Mouse (Mus musculus): Measurements from ENCODE around the gene Ndrg4.
"Not testable (repeated sequence)": the region's sequence is repeated elsewhere in the genome, so short reads cannot be mapped to it uniquely, and the experiment has no call there.

Ndrg4 gene

GRCm38 (mm10) chr8:95676631-95677030, at the start of gene Ndrg4:
Gene Ndrg4, plus strand, starts transcription at chr8:95676980.
- DNase-seq: no peak

DNA sequence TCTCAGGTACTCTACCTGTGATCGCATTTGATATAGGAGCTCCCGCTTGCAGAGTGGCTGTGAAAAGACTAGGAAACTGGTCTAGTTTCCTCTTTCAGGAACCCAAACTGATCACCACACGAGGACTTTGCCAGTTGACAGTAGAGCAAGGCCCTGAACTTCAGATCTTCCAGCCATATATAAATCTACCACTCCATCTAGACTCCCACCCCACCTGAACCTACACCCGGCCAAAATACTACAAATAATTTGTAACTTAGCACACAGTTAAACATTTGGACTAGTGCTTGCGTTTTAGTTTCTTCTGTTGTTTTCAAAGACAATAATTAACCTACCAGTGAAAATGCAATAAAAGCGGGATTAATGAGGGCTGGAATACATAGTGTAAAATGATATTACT, 43.9 kb upstream of the Ndrg4 start:
- DNase-seq: no peak

DNA sequence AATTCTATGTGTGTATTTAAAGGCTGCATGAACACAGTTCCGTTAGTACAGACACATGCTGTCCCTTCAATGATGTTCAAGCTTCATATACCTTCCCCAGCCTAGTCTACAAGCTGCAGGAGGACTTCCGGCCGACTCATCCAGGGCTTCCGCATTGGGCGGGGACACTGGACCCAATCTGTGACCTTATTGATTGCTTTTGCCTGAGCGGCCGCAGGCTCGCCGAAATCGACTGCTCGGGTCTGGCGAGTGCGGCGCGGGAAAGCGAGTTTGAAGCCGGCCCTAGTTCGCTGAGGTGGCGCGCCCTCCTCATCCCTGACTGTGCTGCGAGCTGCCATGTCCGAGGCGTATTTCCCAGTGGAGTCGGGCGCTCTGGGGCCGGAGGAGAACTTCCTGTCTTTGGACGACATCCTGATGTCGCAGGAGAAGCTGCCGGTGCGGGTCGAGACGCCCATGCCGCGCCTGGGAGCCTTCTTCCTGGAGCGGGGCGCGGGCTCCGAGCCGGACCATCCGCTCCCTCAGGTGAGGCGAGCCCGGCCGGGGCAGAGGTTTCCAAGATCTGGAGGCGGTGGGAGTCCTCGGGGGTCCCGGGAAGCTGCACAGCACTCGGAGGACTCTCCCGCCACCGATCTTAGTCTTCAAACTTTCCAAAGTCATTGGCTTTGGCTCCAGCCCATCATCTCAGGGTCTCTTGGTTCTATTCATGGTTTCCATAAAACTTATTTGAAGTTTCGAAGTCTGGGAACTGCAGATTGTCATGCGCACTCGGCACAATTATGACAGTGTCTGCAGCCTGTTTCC, 43.3 kb upstream of the Ndrg4 start, which contains the start of gene Gins3:
Gene Gins3 (plus strand): TSS at position 192 of the 801 bp plus-strand sequence.
- peak; percentile 93 to 95 for DNase-seq

GRCm38 (mm10) chr8:95634063-95634340, 42.8 kb upstream of the Ndrg4 start:
- peak in 1 of 2 experiments; percentile 4 for DNase-seq

- DNase-seq: no peak
These were observed 31.8 kb upstream of the Ndrg4 start for GRCm38 (mm10) chr8:95644942-95645341.

DNA sequence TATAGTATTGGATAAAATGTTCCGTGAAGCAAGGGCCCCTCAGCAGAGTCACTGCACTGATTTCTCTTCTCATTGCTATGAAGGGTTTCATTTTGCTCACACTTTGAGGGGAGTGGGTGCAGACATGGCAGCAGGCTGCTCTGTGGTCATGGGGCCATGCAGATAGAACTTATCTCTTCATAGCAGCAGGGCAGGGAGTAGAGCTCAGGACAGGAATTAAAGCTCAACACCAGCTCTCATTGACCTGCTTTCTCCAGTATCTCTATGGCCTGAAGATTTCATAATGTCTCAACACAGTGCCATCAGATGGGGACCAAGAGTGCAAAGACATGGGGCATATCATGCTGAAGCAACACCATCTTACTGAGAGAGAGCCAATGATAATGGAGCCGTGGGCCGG, 28.5 kb upstream of the Ndrg4 start:
- no peak for DNase-seq

DNA sequence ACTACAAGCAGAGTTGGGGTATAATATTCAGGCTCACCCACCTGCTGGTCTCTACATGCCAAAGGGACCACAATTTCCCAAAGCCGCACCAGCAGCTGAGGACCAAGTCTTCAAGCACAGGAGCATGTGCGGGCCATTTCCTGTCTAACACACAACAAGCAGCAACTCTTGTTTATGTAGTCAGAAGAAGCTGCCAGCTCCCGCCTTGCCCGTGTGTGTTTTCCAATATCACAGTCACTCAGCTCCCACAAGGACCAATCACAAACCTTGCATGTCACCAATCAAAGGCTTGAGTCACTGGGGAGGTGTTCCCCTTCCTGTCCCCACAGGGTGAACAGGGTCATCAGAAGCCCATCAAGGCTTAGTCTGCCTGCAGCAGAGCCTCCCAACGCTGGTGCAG, 23.4 kb upstream of the Ndrg4 start:
- DNase-seq: no peak

- no peak for DNase-seq
These were observed 20.9 kb upstream of the Ndrg4 start for GRCm38 (mm10) chr8:95655831-95656230.

DNA sequence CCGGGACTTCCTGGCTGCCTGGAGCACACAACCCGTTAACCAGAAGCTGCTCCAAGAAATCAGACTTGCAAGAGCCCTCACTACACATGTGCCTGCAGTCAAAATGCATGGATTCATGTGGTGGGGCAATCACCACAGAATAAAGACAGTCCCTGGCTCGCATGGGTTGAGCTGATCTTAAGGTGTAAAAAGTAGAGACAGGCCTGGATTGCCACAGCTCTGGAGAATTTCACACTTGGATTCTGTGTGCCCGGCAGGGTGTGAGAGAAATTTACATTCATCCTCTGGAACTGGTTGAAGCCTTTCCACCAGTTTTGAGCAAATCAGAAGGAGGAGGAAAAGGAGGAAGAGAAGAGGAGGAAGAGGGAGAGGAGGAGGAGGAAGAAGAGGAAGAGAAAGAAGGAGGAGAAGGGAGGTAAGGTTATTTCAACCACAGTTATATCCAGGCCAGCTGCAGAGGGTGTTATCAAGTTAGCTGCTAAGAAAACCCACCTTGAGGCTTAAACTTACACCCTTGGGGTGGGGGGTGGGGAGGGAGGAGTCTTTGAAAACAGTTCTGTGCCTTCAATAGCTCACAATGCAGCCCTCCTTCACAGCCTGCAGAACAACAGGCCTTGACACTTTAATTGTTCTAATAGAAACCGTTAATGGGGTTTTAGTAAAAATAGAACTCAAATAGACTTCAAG, 20.3 kb upstream of the Ndrg4 start:
- no peak for DNase-seq

DNA sequence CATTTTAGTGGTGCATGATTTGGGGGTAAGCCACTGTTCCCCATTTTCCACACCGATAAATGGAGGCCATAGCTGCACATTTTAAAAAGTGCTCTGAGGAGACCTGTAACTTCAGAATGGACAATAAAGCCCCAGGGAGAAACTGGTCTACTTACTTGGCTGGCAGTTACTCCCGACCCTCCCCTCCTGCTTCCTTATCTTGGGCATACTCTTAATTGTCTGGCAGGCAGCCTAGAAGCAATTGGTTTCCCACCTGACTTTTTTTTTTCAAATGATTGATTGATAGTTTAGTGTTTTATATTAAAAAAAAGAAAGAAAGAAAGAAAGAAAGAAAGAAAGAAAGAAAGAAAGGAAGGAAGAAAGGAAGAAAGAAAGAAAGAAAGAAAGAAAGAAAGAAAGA, 19.3 kb upstream of the Ndrg4 start:
- no peak for DNase-seq

- DNase-seq: no peak
These were observed 16.4 kb upstream of the Ndrg4 start for GRCm38 (mm10) chr8:95660334-95660882.

- DNase-seq: no peak
These were observed 15.7 kb upstream of the Ndrg4 start for GRCm38 (mm10) chr8:95661085-95661484.

GRCm38 (mm10) chr8:95661575-95661974, 15.2 kb upstream of the Ndrg4 start:
- no peak for DNase-seq

- DNase-seq: no peak
These were observed 13.7 kb upstream of the Ndrg4 start for GRCm38 (mm10) chr8:95662885-95663598.

- DNase-seq: no peak
These were observed 13.2 kb upstream of the Ndrg4 start for GRCm38 (mm10) chr8:95663599-95663949.

DNA sequence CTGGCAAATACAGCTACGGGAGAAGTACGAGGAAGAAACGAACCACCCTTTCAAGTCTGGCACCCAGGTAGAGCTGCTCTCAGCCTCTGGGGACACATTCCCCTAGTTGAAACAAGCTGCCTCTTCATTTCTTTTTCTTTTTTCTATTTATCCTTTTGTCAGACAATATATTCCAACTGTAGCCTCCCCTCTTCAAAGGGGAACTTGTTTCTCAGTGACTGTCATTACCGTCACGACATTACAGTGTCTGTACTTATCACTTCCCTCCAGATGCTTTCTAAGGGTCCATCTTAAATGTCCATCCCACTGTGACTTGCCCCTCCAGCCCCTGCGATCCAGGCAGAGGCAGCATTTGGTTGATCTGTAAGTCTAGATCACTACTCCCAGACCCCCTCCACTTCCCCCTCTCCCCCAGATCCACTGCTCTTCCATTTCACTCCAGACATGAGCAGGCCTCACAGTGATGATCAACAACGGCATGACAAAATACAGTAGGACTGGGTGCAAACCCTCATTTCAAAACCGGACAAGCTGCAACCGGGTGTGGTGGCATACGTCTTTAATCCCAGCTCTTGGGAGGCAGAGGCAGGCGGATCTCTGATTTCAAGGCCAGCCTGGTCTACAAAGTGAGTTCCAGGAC, 10.8 kb upstream of the Ndrg4 start:
- not testable (repeated sequence) for DNase-seq

- DNase-seq: no peak
These were observed 8.4 kb upstream of the Ndrg4 start for GRCm38 (mm10) chr8:95668163-95668958.

- no peak for DNase-seq
These were observed 6.8 kb upstream of the Ndrg4 start for GRCm38 (mm10) chr8:95669967-95670366.

GRCm38 (mm10) chr8:95671861-95672260, 4.9 kb upstream of the Ndrg4 start:
- no peak for DNase-seq

DNA sequence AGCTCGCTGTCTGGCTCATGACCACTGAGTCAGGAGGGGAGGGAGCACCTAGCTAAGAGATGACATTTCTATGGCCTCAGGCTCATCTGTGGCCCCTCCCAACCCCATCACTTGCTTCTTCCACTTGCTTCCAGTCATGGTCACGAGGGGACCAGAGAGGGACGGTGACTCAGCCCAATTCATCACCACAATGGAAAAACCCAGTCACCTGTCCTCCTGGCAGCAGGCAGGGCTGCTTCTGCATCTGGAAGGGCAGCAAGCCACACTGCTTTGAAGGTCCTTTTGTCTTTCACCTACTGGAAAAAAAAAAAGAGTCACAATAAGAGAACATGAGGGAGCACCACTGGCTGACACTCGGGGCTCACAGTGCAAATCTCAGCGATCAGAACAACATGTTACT, 4.0 kb upstream of the Ndrg4 start:
- no peak for DNase-seq

GRCm38 (mm10) chr8:95677591-95678023, 827 bp downstream of the Ndrg4 start:
- no peak for DNase-seq

DNA sequence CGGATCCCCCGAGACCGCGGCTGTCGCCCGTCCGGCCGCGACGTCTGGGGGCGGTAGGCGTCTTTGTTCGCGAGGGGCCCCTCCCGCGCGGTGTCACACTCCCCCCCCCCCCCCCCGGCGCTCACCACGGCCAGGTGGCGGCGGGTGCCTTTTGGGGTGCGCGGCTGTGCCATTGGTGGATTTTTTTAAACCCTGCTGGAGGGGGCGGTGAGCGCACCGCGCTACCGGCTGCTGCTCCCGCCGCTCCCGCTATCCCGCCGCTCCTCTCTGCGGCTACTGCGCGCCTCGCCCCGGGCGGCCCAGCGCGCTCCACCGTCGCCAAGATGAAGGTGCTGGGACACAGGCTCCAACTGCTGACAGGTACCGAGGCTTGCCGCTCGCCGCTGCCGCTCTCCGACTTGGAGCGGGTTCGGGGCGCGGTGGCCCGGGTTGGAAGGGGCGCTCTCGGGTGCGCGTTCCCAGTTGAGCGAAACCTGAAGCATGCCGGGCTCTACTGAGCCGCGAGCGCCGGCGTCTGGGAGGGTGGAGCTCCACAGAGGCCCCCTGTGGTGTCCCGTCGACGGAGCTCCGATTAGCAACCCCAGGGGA, 1.3 kb downstream of the Ndrg4 start:
- peak in 1 of 2 experiments; percentile 42 for DNase-seq
